Mouse (Mus musculus) left cerebral cortex, adult 9 months (tissue): ENCODE measurements at regions not wholly inside any gene's neighbourhood (a gene's known extent, or its start where the extent isn't known, plus 50 kb on each side); places are given as distances from the start of the nearest gene placed in this dataset.

Experiments used
- DNase-seq, 2 experiments: peaks; one replicate each; pipeline ENCODE4 v3.0.0; 2022; ENCODE audit warnings: low spot score in 2 of 2

GRCm38 (mm10) chr3:79996803-79997202 is 112.5 kb downstream of the Fam198b start:
- no peak for DNase-seq

- DNase-seq, result no peak
Measured at GRCm38 (mm10) chr3:80002335-80002734, 118.0 kb downstream of the Fam198b start.

GRCm38 (mm10) chr3:80003300-80004090 is 119.2 kb downstream of the Fam198b start:
- no peak for DNase-seq

GRCm38 (mm10) chr3:80004556-80004955 is 120.2 kb downstream of the Fam198b start:
- no peak for DNase-seq

GRCm38 (mm10) chr3:80004966-80005365 is 120.6 kb downstream of the Fam198b start:
- DNase-seq, result no peak

GRCm38 (mm10) chr3:80005371-80005770 is 121.0 kb downstream of the Fam198b start:
- DNase-seq, result no peak

- DNase-seq, result no peak
Measured at GRCm38 (mm10) chr3:80006263-80006662, 121.9 kb downstream of the Fam198b start.

- DNase-seq, result no peak
Measured at GRCm38 (mm10) chr3:80007006-80007405, 122.7 kb downstream of the Fam198b start.

GRCm38 (mm10) chr3:80009275-80009674 is 124.9 kb downstream of the Fam198b start:
- DNase-seq, result no peak

GRCm38 (mm10) chr3:80025795-80026194 is 141.5 kb downstream of the Fam198b start:
- DNase-seq, result no peak

GRCm38 (mm10) chr3:80033071-80033470 is 148.7 kb downstream of the Fam198b start:
- DNase-seq, result peak; percentile 30 to 60

- DNase-seq, result no peak
Measured at GRCm38 (mm10) chr3:80038553-80039129, 154.3 kb downstream of the Fam198b start.

- no peak for DNase-seq
Measured at GRCm38 (mm10) chr3:80042756-80043484, 158.6 kb downstream of the Fam198b start.

- DNase-seq, result no peak
Measured at GRCm38 (mm10) chr3:80049495-80050225, 165.3 kb downstream of the Fam198b start.

GRCm38 (mm10) chr3:80050920-80051319 is 166.6 kb downstream of the Fam198b start:
- no peak for DNase-seq

- no peak for DNase-seq
Measured at GRCm38 (mm10) chr3:80051963-80052362, 167.6 kb downstream of the Fam198b start.

- no peak for DNase-seq
Measured at GRCm38 (mm10) chr3:80052879-80053278, 168.5 kb downstream of the Fam198b start.

- no peak for DNase-seq
Measured at GRCm38 (mm10) chr3:80053435-80053834, 169.1 kb downstream of the Fam198b start.

- DNase-seq, result no peak
Measured at GRCm38 (mm10) chr3:80056636-80057350, 172.5 kb downstream of the Fam198b start.

GRCm38 (mm10) chr3:80058722-80059121 is 174.4 kb downstream of the Fam198b start:
- DNase-seq, result peak in 1 of 2 experiments; percentile 68

GRCm38 (mm10) chr3:80070726-80071125 is 186.4 kb downstream of the Fam198b start:
- DNase-seq, result no peak
